Mouse (Mus musculus) intestine, embryonic 14.5 days (tissue): ENCODE measurements around the gene Mast2. TPM values are rescaled to one million over a fixed set of nuclear protein-coding genes. Genes with fewer than 3 reads are reported as not detected.

Experiments used
- ATAC-seq: fragments of 200-750 bp; cut with Nextera tagmentation; replicated peaks from 2 replicates; pipeline ENCODE4 v1.8.0; 2017; ENCODE audit warnings: low read depth, moderate number of reproducible peaks, moderate TSS enrichment, moderate library complexity; ENCODE audit not compliant: low FRiP score, low TSS enrichment
- DNase-seq: peaks from one replicate; pipeline ENCODE4 v3.0.0-alpha.2; 2018; ENCODE audit warnings: low spot score
- H3K27ac ChIP-seq: fragments of 300-500 bp; sonication (generic); 2 replicates; pipeline ENCODE4 v1.5.1; 2014; ENCODE audit warnings: low read depth, mild to moderate bottlenecking, control low read depth
- H3K27me3 ChIP-seq: fragments of 300-500 bp; sonication (generic); replicated peaks from 2 replicates; pipeline ENCODE4 v1.6.1; 2014; ENCODE audit warnings: low read length, control low read depth; ENCODE audit not compliant: control insufficient read depth, insufficient read depth
- H3K36me3 ChIP-seq: fragments of 300-500 bp; sonication (generic); 2 replicates; pipeline ENCODE4 v1.6.1; 2014; ENCODE audit warnings: low read length, control low read depth; ENCODE audit not compliant: control insufficient read depth, insufficient read depth
- H3K4me1 ChIP-seq: fragments of 300-500 bp; sonication (generic); replicated peaks from 2 replicates; pipeline ENCODE4 v1.6.1; 2014; ENCODE audit warnings: low read length, control low read depth, mixed read lengths; ENCODE audit not compliant: control insufficient read depth, insufficient read depth
- H3K4me2 ChIP-seq: fragments of 300-500 bp; sonication (generic); 2 replicates; pipeline ENCODE4 v1.6.1; 2014; ENCODE audit warnings: low read length
- H3K4me3 ChIP-seq: fragments of 300-500 bp; sonication (generic); 2 replicates; pipeline ENCODE4 v1.5.1; 2014; ENCODE audit warnings: low read depth, low read length, control low read depth, mixed read lengths
- H3K9ac ChIP-seq: fragments of 300-500 bp; sonication (generic); 2 replicates; pipeline ENCODE4 v1.6.1; 2014; ENCODE audit warnings: mild to moderate bottlenecking, low read length
- H3K9me3 ChIP-seq: fragments of 300-500 bp; sonication (generic); 2 replicates; pipeline ENCODE4 v1.6.1; 2016; ENCODE audit warnings: low read length, control low read depth; ENCODE audit not compliant: control insufficient read depth
- WGBS: fragments of 180-500 bp; shearing (Covaris S2); extraction: QIAGEN DNeasy Blood & Tissue Kit; methylation state at CpG from one replicate; pipeline ENCODE4 v1.1.7; 2014; 5-methylcytosine and 5-hydroxymethylcytosine counted together
- polyA plus RNA-seq: library from polyadenylated mRNA; unstranded; fragments of >200 nt; fragmentation: Nextera tagmentation; extraction: Ambion mirVana; gene quantifications from 2 replicates; pipeline ENCODE4 v1.2.1, GENCODE M21; 2014

Mast2 gene
- polyA plus RNA-seq, result 20.3 and 22.8 TPM in 2 replicates

DNA sequence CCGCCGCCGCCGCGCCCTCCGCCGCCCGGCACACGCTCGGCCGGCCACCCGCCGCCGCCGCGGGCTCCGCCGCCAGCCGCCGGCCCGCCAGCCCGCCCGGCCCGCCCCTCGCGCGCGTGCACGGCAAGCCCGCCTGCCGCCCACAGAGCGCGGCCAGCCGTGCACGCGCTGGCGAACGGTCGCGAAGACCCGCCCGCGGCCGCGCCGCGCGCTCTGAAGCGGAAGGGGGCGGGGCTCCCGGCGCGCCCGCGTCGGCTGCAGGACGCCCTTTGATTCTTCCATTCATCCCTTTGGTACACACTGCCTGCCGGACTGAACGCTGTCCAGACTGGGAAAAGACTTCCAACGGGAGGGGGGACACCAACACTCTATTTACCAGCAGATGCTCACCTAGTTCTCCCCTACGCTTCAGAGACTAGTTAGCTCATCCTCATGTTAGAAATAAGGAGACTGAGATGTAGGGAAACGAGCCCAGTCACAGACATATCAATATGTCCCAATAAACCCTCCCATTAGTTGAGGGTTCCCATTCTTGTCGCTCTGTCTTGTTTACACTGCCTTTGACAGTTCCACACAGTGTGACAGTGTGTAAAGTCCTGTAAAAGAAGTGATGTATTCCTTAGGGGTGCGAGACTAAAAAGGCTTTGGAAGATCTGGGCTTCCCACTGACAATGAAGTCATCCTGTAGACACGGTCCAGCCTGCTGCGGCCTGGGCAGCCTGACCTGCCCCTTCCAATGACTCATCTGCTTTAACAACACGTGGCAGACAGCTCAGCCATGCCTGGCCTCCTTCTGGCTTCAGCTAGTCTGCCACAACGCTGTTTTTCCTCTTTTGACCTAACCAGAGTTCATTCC is at the start of gene Mast2:
Gene Mast2, minus strand, starts transcription at position 58 of the 856 bp plus-strand sequence.
- no peaks in the 10 kb centered on the region for H3K27me3 ChIP-seq
- DNase-seq, result no peak
- H3K9me3 ChIP-seq, result no peaks in the 10 kb centered on the region
- peak within 1 kb of the TSS; percentile 71 for H3K4me2 ChIP-seq
- peak; percentile 93 for ATAC-seq
- peak within 1 kb of the TSS; percentile 93 for H3K4me3 ChIP-seq
- H3K27ac ChIP-seq, result peak within 1 kb of the TSS; percentile 91
- 1% methylated on average over 44 of the region's 68 CpGs for WGBS
- H3K4me1 ChIP-seq, result peaks cover 10% of the 10 kb centered on the region
- H3K9ac ChIP-seq, result peak within 1 kb of the TSS; percentile 92
- no peaks in the 10 kb centered on the region for H3K36me3 ChIP-seq

DNA sequence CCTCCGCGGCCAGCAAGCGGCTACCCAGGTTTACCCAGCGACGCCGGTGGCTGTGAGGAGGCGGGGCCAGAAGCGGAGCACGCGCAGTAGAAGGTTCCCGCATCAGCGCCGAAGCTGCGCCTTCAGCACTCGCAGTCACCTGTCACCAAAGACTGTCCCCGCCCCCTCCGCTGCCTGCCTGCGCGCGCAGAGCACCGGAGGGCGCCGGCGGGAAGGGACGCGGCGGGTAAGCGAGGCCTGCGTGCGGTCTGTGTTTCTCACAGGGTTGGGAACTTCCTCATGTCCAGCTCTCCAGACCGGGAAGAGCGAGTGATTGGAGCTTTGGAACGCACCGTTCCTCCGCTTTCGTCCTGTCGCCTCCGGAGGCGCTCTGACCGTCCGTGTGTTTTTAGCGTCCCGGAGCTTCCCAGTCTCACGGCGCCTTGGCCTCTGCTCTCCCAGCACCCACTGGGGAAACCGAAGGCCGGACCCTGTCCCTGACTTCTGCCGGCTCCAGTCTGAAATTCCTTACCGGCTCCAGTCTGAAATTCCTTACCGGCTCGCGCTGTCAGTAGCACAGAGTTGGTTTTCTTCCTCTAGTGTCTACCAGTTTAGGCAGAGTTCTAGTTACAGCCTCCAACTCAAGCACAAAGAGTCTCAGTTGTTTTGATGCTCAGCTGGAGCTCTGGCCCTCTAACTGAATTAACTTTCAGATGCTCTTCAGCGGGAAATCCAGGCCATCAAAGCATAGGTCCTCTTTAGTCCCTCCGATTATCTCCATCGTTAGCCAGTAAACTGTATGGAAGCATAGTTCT is 43.6 kb upstream of the Mast2 start, which contains the start of gene Ipp:
Gene Ipp, plus strand, starts transcription at position 125 of the 794 bp plus-strand sequence.
- WGBS, result under 1% methylated on average over 55 of the region's 55 CpGs

DNA sequence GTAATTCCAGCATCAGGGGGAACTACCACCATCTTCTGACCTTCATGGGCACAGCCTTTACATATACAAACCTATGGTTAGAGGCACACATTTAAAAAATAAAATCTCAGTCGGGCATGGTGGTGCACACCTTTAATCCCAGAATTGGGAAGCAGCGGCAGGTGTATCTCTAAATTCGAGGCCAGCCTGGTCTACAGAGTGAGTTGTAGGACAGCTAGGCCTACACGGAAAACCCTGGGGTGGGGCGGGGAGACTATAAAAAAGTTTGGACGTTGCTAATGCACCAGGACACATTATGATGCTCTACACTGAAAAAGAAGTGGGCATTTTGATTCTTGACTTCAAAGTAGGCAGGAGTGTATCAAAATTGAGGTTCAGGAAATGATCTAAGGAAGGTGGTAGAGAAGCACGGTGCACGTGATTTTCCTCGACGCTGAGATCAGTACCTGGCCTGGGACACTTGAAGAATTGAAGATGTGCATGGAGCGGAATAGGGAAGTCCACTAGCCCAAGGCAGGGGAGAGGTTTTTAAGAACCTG is 43.0 kb upstream of the Mast2 start:
- H3K4me3 ChIP-seq, result peak overlapping the region; percentile 58
- peaks cover 14% of the 10 kb centered on the region for H3K4me1 ChIP-seq
- H3K27ac ChIP-seq, result no peak overlapping the region
- H3K9ac ChIP-seq, result peak overlapping the region; percentile 77
- 25% methylated on average over 11 of the region's 11 CpGs for WGBS
- ATAC-seq (peak; percentile 25), DNase-seq (no peak)
- peak overlapping the region; percentile 79 for H3K4me2 ChIP-seq
- H3K9me3 ChIP-seq, result no peaks in the 10 kb centered on the region
- no peaks in the 10 kb centered on the region for H3K27me3 ChIP-seq
- no peaks in the 10 kb centered on the region for H3K36me3 ChIP-seq

More for the DNA sequence above, 43.6 kb upstream of the Mast2 start, which contains the start of gene Ipp:
- Histone ChIP-seq H3K27ac (peak within 1 kb of the TSS; percentile 94), H3K4me3 (peak within 1 kb of the TSS; percentile 58), H3K4me1 (peaks cover 14% of the 10 kb centered on the region), H3K36me3 (no peaks in the 10 kb centered on the region), H3K9me3 (no peaks in the 10 kb centered on the region), H3K27me3 (no peaks in the 10 kb centered on the region), H3K4me2 (peak within 1 kb of the TSS; percentile 79), H3K9ac (peak within 1 kb of the TSS; percentile 77)
- ATAC-seq (peak; percentile 97), DNase-seq (peak; percentile 94)

DNA sequence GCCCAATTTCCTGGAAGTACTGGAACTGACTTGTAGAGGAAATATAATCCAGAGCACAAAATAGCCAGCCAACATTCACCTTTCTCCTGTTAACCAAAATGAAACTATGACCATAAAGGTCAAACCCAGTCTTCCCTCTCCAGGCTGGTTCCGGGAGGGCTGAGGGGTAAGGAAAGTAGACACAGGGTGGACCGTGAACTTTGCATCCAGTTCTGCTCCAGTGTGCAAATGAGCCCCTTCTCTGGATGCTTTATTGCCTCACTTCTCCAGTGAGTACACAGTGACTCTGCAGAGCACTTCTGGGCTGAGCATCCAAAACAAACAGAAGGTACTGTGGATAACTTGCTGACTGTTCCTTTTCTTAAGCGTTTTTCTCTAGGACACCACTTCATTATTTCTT is 36.0 kb upstream of the Mast2 start:
- no peak for ATAC-seq
- Histone ChIP-seq H3K4me1 (no peaks in the 10 kb centered on the region), H3K4me3 (no peak overlapping the region), H3K4me2 (no peak overlapping the region), H3K27ac (no peak overlapping the region), H3K9ac (no peak overlapping the region), H3K36me3 (no peaks in the 10 kb centered on the region), H3K27me3 (no peaks in the 10 kb centered on the region), H3K9me3 (no peaks in the 10 kb centered on the region)
- no peak for DNase-seq
- WGBS, result 59% methylated on average over 3 of the region's 3 CpGs

DNA sequence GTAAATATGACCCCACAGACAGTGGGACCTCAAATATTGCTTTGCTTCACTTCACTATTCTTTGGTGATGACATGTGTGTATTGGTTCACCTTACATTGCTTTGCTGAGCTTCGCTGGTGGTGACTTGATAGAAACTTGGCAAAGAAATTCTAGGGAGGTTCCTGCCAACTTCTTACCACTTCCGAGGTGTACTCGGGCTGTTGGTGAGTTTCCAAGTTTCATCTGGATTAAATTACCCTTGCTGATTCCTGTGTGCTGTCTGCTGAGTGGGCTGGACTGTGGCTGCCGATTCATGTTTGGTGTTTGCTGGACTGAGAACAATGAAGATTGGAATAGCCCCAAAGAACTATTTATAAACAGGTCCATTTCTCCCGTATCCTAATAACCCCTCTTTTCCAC is 29.7 kb upstream of the Mast2 start:
- no peak overlapping the region for H3K4me2 ChIP-seq
- peaks cover 19% of the 10 kb centered on the region for H3K4me1 ChIP-seq
- H3K4me3 ChIP-seq, result no peak overlapping the region
- no peaks in the 10 kb centered on the region for H3K36me3 ChIP-seq
- H3K9me3 ChIP-seq, result no peaks in the 10 kb centered on the region
- 90% methylated on average over 5 of the region's 5 CpGs for WGBS
- DNase-seq, result no peak
- no peak for ATAC-seq
- no peaks in the 10 kb centered on the region for H3K27me3 ChIP-seq
- H3K27ac ChIP-seq, result no peak overlapping the region
- H3K9ac ChIP-seq, result no peak overlapping the region

DNA sequence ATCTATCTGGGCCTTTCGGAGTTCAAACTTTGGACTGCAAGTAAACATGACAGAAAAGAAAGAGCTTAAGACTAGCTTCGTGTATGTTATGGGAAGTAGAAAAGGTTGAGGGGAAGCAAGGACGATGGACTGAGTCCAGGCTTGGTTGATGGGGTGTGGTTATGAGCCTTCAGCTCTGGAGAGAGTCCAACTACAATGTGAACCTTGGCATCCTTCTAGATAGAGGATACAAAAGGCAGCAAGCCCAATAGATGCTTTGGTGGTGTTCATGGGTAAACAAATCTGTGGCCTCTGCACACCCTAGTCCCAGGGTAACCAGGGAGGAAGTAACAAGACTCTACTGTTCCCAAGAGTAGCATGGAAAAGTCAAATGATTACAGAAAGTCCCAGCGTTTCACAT is 28.5 kb upstream of the Mast2 start:
- Histone ChIP-seq H3K4me1 (peaks cover 19% of the 10 kb centered on the region), H3K36me3 (no peaks in the 10 kb centered on the region), H3K27me3 (no peaks in the 10 kb centered on the region), H3K9me3 (no peaks in the 10 kb centered on the region), H3K4me2 (no peak overlapping the region), H3K9ac (no peak overlapping the region), H3K4me3 (no peak overlapping the region), H3K27ac (peak overlapping the region; percentile 76)
- 50% methylated on average over 4 of the region's 4 CpGs for WGBS
- ATAC-seq (no peak), DNase-seq (no peak)

DNA sequence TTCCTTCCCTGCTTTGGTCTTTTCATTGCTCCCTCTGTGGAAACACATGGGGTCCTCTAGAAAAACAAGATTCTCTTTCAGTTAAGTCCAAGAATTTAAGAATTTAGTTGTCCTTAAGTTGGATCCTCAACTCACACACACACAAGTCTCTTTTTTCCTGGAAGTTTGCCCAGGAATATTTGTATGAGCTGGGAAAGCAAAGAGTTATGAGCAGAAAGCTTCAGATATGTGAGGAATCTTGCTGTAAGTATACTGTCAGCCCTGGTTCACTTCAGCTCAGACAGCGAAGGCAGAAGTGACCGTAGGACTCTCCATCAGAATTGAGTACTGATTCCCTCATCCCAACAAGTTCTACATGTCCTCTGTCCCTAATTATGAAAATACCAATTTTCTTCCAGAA is 27.9 kb upstream of the Mast2 start:
- Histone ChIP-seq H3K9ac (no peak overlapping the region), H3K4me1 (peaks cover 19% of the 10 kb centered on the region), H3K4me2 (no peak overlapping the region), H3K9me3 (no peaks in the 10 kb centered on the region), H3K27ac (peak overlapping the region; percentile 76), H3K4me3 (no peak overlapping the region), H3K27me3 (no peaks in the 10 kb centered on the region), H3K36me3 (no peaks in the 10 kb centered on the region)
- WGBS, result 41% methylated on average over 2 of the region's 2 CpGs
- DNase-seq (no peak), ATAC-seq (0 out of 2 replicates have a peak, but pooled peaks have one; percentile 62)

DNA sequence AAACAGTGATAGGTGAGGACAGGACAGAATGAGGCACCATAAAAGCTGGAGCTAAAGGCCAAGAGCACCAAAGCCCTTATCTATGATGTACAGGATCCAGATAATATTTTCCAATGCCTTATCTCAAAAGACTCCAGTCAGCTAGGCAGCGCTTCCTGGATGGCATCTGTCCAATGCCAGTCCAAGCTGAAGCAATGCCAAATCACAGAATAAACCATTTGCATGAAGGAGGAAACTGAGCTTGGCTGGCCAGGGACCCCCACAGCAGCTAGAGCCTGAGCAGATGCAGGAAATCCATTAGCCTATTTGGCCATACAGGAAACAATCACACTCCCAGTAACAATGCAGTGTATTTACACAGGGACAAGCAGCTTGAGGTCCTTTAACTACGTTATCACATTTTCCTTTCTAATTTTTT is 27.1 kb upstream of the Mast2 start:
- H3K27ac ChIP-seq, result peak overlapping the region; percentile 76
- no peak for DNase-seq
- no peak for ATAC-seq

More for the DNA sequence above, 27.1 kb upstream of the Mast2 start:
- H3K4me2 ChIP-seq, result no peak overlapping the region
- peaks cover 19% of the 10 kb centered on the region for H3K4me1 ChIP-seq
- no peaks in the 10 kb centered on the region for H3K27me3 ChIP-seq
- H3K9ac ChIP-seq, result no peak overlapping the region
- 42% methylated on average over 2 of the region's 2 CpGs for WGBS
- no peaks in the 10 kb centered on the region for H3K9me3 ChIP-seq
- H3K36me3 ChIP-seq, result no peaks in the 10 kb centered on the region
- H3K4me3 ChIP-seq, result no peak overlapping the region
